Mouse (Mus musculus): Measurements from ENCODE around the gene Trarg1.
"Not testable (repeated sequence)": the region's sequence is repeated elsewhere in the genome, so short reads cannot be mapped to it uniquely, and the experiment has no call there.

The Trarg1 gene

DNA sequence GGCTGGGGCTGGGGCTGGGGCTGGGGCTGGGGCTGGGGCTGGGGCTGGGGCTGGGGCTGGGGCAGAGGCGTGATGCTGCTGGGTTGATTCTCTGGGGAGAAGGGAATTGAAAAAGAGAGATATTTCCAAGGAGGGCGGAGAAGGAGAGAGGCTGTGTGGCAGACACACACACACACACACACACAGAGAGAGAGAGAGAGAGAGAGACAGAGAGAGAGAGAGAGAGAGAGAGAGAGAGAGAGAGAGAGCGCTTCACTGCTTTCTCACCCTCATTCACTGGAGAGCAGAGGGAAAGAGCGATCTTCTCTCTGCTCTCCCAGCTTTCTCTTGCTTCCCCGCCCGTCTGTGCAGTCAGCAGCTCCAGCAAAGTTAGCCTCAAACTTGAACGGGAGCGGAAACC lies at the start of gene Trarg1:
Gene Trarg1 (plus strand): TSS at position 301 of the 400 bp plus-strand sequence.
- DNase-seq (ENCODE audit: low spot score in 2 of 2), result not testable (repeated sequence)

DNA sequence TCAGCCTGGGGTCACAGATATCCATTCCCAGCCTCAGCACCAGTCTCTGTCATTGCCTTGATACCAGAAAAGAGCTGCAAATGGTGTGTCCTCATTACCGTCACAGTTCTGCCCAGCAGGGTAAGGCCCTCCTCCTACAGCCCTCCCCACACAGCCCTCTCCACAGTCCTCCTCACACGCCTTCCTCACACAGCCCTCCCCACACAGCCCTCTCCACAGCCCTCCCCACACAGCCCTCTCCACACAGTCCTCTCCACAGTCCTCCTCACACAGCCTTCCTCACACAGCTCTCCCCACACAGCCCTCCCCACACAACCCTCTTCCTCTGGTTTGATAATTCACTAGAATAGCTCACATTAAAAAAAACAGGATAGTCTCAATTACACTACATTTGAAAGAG lies 49.6 kb upstream of the Trarg1 start:
- DNase-seq (ENCODE audit: low spot score in 2 of 2), result no peak

DNA sequence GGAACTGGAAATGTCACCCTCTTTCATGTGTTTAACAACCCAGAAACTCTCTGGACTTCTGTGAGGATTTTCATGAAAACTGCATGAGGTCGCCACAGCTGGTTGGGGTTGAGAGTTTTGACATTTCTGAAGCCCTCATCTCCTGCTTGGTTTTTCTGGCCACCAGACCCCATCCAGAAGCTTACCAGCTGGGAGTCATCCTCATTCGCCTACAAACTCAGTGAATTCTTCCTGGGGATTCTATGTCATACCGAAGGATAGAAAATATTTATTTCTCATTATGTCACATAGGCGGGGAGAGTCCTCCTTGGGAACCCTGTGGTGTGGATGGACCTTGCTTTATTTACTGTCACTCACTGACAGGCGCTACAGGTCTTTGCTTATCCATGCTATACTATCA lies 49.1 kb upstream of the Trarg1 start:
- DNase-seq (ENCODE audit: low spot score in 2 of 2), result no peak

DNA sequence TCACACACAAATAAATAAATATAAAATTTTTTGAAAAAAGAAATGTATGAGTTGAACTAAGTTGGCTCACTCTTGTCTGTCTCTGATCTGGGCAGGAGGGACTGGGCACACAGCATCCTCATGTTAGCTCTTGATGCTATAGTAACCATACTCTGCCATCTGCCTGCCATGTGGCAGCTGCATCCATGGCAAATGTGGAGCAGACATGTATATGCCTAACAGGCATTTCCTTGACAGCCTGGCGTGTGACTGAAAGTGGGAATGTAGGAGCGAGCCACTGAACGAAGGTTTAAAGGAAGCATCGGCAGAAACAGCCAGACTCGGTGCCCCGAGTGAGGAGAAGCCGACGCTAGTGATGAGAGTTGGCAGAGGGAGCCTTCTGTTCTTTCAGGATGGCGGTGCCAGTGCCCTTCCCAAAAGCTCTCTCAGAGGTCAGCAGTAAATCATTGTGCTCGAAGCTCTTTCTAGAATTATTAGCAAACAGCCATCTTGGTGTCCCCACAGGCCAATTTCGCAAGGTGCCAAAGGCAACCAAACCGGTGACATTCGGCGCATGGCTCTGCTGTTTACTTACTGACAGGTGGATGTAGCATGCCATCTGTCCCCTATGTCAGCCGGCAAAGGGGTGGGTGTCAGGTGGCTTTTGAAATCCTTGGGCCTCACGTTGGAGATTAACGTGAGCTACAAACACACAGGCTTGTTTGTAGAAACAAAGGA lies 40.2 kb upstream of the Trarg1 start:
- DNase-seq (ENCODE audit: low spot score in 2 of 2), result no peak

DNA sequence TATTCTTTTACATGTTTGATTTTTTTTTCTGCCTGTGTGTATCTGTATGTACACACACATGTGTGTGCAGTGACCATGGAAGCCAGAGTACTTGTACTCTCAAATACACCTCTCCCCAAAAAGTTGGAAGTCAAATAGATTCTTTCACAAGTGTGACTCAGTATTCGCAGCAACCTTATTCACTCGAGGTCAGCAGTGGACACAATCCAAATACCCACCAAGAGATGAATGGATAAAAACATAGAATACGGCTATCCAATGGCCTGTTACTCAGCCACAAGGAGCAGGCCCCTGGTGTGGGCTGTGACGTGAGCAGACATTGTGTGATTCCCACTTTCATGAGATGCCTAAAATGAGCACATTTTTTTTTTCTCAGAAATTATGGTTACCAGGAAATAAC lies 39.4 kb upstream of the Trarg1 start:
- DNase-seq (ENCODE audit: low spot score in 2 of 2), result no peak

DNA sequence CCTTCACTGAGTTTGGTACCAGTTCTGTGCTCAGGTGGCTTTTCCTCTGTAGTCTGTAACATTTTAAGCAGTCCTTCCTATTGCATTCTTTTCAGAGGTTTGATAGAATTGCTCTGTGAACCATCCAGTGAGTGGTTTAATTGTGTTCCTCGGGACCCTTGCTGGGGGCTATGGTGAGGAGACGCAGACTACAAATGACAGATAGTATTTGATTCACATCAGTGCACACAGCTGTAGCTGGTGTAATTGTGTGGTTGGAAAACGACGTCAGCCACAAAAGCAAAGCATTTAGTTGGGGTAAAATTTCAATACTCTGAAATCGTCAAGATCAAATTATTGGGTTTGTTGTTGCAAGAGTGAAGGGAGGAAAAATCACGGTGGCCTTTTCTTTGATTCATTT lies 35.4 kb upstream of the Trarg1 start:
- DNase-seq (ENCODE audit: low spot score in 2 of 2), result no peak

DNA sequence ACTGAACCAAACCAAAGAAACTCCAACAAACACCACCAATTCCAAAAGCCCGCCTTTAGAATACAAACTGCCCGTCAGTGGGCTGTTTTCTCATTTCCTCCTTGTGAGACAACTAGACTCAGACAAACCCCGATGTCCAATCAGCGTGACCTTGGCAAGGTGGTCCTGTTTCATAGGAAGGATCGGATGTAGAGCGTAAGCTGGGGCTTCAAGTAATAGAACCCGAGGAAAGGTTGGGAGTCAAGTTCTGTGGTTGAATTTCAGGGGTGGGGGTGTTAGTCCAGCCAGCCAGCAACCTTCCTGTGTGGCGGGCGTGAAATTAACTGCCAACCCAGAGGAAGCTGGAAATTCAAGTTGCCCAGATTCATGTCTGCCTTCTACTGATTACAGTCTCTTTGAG lies 34.6 kb upstream of the Trarg1 start:
- no peak for DNase-seq (ENCODE audit: low spot score in 2 of 2)

DNA sequence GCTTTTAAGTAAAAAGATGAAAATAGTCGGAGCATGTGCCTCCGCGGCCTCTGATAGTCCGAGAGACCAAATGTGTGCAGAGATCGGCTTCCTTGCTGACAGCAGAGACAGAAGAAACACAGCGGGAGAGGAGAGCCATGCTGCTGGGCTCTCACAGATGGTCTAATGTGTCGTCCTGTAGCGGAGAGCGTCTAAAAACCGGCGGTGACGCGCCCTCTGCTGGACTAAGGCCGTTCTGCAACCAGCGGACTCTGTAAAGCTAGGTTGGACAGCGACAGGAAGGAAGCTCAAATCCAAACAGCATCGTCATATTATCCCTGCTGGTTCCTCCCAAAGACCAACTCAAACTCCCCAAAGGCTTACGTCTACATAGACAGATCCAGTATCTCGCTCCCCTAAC lies 33.7 kb upstream of the Trarg1 start:
- peak; percentile 63 to 64 for DNase-seq (ENCODE audit: low spot score in 2 of 2)

DNA sequence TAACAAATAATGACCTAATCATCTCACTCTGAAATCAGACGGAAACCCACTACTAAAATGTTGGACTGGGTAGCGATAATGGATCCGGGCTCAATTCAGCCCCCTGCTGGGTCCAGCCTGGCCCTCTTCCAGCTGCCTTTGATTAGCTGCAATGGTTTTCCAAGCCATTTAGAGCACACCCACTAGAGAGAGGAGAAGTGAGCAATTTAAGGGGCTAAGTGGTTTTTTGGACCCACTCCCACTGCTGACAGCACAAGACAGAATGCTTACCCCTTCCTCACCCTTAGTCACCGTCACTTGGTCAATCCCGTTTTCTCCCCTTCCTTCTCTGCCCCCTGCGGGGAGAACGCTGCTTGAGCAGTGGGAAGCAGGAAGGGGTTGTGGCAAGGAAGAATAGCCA lies 32.5 kb upstream of the Trarg1 start:
- DNase-seq (ENCODE audit: low spot score in 2 of 2), result no peak

DNA sequence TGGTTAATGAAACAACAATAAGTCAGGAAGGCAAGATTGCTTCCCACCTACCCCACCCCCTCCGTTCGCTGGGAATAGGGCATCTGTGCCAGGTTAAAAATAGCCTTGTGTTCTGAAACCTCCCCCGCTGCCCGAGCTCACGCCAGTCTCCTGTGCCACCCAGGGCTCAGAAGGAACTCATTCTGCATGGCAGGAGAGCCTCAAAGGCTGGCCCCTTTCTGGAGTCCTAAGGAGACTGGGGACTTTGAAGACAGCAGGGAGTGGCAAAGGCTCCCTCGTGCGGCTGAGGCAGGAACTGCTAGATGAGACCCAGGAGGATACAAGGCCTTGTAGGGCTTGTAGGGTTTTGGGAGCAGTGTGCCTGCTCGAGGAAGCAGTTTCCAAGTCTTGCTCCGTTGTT lies 32.1 kb upstream of the Trarg1 start:
- DNase-seq (ENCODE audit: low spot score in 2 of 2), result peak; percentile 30 to 44

DNA sequence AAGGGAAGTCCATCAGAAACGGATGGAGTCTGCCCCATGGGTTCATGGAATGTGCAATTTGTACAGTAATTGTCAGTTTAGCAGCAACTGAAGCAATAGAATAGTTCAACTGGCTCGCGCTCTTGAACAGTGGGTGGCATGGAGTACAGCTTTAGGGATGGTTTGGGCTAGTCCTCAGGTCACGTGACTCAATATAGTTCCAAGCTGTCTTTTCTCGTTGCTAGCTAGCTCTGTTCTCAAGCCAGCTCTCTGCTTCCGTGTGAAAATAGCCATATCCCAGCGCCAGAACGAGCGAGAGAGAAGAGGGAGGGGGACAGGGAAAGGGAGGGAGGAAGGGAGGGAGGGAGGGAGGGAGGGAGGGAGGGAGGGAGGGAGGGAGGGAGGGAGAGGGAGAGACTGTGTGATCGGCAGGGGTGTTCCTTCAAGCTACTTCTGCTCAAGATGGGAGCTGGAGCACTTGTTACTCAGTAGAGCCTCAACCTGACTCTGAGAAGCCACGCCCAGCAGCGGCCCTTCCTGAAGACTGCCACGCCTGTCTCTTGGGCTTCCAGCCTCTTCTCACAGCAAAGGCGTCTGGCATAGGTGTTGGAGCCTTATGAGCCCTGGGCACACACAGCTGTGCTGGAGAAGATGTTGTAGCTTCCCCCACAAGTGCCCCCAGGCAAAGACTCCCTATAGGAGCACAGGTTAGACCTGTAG lies 28.6 kb upstream of the Trarg1 start:
- no peak for DNase-seq (ENCODE audit: low spot score in 2 of 2)

DNA sequence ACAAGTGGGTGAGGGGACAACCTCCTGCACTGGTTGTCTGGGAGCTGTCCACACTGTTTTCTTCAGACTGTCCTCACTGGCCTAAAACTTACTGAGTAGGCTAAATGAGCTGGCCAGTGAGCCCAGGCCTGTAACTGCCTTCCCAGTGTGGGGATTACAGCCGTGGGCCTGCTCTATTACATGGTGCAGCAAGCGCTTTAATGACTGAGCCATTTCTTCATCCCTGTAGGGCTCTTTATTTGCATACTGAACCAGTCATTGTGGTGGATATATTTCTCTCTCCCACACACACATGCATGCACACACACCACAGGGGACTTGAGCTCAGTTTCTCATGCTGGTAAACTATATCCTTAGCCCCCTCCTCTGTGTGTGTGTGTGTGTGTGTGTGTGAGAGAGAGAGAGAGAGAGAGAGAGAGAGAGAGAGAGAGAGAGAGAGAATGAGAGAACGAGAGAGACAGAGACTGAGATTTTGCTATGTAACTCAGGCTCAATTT lies 26.7 kb upstream of the Trarg1 start:
- no peak for DNase-seq (ENCODE audit: low spot score in 2 of 2)

DNA sequence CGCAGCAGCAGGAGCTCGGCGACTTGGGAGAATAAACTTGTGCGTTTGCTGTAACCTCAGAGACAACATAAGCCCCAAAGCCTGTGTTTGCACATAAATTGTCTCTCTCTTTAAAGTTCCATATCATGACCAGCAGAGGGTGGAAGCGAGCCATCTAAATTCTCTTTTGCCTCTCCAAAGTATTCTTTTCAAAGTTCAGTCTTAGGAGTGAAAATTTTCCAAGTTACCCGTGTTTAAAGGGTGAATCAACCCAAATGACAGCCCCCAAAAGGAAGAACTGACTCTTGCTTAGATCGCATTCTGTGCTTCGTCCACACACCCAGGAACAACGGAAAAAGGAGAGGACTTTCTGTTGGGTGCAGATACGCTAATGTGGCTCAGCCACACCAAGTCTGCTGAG lies 24.5 kb upstream of the Trarg1 start:
- DNase-seq (ENCODE audit: low spot score in 2 of 2), result no peak

DNA sequence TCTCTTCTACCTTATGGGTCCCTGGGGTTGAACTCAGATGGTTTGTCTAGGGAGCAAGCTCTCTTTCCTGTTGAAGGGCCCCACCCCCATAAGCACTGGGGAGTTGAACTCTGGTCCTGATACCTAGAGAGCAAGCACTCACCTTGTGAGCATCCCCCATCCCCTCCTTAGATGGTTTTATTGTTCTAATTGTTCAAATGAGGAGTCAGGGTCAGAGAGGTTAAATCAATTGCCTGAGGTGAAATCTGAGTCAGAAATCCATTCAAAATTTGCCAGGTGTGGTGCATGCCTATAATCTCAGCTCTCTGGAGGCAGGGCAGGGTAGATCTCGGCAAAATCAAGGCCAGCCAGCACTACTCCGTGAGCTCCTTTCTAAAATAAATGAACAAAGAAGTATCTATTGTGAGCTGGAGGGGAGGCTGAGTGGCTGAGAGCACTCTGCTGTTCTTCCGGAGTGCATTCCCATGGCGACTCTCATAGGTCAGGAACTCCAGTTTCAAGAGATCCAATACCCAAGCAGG lies 22.1 kb upstream of the Trarg1 start:
- no peak for DNase-seq (ENCODE audit: low spot score in 2 of 2)

DNA sequence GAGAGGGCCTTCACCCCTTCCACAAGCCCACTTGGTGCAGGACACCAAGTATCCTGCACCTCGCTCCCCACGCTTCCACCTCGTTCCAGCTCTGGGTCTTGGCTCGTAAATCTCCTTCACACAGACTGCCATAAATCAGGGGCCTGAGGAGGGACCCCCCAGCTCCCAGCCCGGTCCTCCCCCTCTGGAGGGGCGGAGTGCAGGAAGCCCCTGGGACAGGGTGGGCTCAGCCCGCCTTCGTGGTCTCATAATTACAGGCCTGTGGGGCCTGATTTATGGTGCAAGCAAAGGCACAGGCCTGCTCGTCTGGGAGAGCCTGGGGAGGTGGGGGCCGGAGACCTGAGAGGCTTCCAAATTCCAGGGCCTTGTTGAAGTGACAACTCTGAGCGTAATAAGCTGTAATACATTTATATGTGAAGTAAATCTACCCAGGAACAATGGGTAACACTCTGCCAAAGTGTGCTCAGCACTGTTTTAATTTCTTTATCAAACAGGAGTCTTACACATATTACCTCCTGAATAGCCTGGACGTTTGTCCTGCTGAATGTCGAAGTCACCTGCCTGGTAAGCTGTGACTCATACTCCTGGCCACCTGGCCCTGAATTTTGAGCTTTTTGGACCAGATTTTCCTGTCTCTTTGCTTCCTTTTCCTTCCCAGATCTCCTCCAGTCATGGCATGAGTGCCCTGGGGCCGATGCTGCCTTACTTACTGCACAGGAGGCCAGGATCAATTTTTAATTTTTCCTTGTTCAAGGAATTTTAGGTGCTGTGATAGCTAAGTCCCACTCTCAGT lies 20.3 kb upstream of the Trarg1 start:
- DNase-seq (ENCODE audit: low spot score in 2 of 2), result no peak

DNA sequence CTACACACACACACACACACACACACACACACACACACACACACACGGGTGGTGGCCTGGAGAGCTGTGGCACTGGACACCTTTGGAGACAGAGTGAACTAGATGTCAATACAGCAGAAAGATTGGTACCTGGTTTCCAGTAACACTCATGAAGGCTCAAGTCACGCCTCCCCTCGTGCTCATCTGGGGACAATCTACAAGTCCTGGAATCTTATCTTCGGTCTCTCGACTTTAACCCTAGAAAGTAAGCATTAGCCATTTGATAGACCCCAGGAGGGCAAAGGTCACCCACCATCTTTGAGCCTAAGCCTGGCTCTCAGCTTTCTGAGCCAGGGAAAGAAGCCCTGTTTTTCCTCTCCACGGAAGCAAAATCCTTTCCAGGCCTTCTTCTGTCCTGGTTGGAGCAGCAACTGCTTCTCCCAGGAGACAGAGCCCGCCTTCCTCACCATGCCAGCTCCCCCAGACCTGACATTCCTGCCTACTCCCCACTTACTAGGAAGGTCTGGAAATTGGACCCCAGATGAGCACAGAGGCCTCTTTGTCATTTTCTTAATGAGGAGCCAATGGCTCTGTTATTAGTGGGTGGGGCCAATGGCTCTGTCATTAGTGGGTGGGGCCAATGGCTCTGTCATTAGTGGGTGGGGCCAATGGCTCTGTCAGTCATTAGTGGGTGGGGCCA lies 17.7 kb upstream of the Trarg1 start:
- no peak for DNase-seq (ENCODE audit: low spot score in 2 of 2)

DNA sequence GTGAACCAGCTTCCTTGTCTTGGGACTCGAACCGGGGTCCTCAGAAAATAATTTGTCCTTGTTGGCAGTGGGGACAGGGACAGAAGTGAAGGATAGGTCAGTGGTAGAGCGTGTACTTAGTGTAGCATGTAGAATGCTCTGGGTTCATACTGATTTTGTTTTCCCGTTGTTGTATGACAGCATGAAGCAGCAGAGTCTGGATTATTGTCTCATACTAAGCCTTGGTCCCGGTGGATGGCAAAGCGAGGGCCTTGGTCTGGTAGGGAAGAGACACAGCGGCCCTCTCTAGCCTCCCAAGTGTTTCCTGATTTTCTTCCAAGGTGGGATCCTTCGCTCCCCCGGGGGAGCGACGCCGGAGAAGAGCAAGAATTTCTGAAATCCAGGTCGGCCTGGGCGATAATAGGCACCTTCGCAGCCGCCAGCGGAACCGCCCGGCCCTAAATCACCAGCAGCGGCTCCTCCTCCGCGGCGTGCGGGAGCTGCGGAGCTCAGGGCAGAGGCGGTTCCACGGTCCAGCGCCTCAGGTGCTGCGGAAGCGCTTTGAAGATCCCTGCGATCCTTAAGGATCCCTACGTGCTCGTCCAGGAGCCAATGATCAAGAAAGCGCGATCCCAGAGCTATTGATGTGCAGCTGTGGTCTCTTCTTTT lies 13.5 kb upstream of the Trarg1 start:
- no peak for DNase-seq (ENCODE audit: low spot score in 2 of 2)

DNA sequence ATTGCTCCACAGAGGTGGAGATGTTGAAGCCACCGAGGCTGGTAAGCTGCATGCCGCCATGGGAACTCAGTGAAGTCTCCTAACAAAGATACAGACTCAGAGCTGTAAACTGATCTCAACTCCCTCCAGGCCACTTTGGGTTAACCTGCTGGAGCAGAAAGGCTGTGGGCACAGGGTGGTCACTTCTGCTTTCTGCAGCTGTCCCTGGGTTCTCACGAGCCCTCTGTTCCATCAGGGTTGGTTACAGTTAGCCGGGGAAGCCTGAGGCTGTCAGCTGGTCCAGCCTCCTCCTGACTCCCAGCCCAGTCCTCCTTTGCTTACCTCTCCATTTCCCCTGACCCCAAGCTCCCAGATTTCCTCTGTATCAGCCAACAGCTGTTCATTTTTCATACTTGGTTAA lies 11.8 kb upstream of the Trarg1 start:
- DNase-seq (ENCODE audit: low spot score in 2 of 2), result no peak

DNA sequence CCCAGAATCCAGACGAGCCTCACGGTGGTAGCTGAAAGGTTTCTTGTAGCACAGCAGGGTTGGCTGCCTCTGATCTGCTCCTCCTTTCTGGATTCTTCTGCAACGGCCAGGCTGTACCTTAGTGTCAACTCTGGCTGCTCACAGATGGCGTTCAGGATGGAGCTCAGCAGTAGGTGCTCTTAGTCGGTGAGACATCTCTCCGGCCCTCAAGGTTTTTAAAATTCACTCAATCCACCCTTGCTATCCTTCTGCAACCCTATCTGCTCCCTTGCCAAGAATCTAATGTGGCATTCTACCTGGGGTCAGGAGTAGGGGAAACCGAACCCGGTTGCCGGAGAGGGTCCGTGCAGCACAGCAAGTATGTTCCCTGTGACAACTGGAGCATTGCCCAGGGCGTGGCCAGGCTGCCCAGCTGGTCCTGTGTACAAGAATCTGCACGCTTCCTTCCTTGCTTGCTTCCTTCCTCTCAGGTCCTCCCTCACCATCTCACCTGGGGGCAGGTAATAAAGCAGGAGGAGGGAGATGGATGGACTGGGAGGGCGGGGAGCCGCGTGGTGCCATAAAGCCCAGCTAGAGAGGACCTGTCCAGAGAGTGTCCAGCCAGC lies 7.6 kb upstream of the Trarg1 start, which contains the start of gene Bhlha9:
Gene Bhlha9 (plus strand): TSS at position 600 of the 605 bp plus-strand sequence.
- no peak for DNase-seq (ENCODE audit: low spot score in 2 of 2)

DNA sequence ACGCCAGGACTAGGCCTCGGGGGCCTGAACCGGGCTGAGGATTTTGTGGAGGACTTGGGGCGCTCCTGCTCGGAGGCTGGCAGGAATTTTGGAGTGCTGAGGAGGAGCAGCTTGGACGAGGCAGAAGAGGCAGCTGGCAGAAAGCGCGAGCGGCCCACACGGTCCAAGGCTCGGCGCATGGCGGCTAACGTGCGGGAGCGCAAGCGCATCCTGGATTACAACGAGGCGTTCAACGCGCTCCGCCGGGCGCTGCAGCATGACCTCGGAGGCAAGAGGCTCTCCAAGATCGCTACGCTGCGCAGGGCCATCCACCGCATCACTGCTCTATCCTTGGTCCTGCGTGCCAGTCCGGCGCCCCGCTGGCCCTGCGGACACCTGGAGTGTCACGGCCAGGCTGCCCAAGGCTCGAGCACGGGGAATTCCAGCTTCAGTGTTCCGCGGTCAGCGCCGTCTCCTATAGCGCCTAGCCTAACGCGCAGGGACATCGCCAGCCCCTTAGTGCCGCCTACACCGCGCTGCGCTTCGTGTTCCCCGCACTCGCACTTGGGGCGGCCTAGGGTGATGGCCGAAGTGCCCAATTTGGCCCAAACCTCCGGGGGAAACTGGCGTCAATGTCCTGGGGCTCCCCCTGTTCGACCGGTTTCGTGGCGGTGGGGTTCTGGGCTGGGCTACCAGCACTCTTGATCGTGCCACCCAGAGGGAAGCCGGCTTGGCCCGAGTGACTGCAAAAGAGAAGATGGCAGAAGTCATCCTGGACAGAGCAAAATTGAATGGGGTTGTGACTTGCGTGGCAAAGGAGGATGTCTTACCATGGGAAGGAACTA lies 6.8 kb upstream of the Trarg1 start:
- DNase-seq (ENCODE audit: low spot score in 2 of 2), result no peak
